Comparison of ENCODE assay signal across 13 mouse cellular contexts in genomic region chr17:50525821-50526220, GRCm38 (mm10). TPM values are rescaled to one million over a fixed set of nuclear protein-coding genes. Genes with fewer than 3 reads are reported as not detected.
A peak's percentile ranks its signal among the peaks of the same experiment; 100 is the strongest.
DNase-seq lines count a peak whose midpoint lies in the region; ATAC-seq and TF ChIP-seq lines count a peak whose summit lies in the region.
"Had no signal": no experiment of that assay in that cellular context is flagged by ENCODE, and none has a peak within 500 bp of the region (broad histone marks: within the 10 kb centered on the region; RNA-seq: fewer than 3 reads in every experiment).

No protein-coding gene starts in this region.

- 34% methylated on average over 2 of the region's 2 CpGs for WGBS in hindbrain, postnatal 0 days
- WGBS in hindbrain, embryonic 13.5 days: 48% methylated on average over 2 of the region's 2 CpGs
- WGBS in forebrain, embryonic 16.5 days: 17% methylated on average over 2 of the region's 2 CpGs

- H3K4me1 ChIP-seq in hindbrain, postnatal 0 days (ENCODE audit: insufficient read depth, low read length): no peaks in the 10 kb centered on the region
- no peaks in the 10 kb centered on the region for H3K4me1 ChIP-seq in hindbrain, embryonic 13.5 days (replicated peaks)
- H3K4me1 ChIP-seq in forebrain, embryonic 16.5 days (replicated peaks; ENCODE audit: control insufficient read depth, insufficient read depth, low read length): no peaks in the 10 kb centered on the region

- H3K9ac ChIP-seq in hindbrain, postnatal 0 days (replicated peaks; ENCODE audit: low read length): no peak overlapping the region
- no peak overlapping the region for H3K9ac ChIP-seq in hindbrain, embryonic 13.5 days
- no peak overlapping the region for H3K9ac ChIP-seq in forebrain, embryonic 16.5 days (replicated peaks; ENCODE audit: low read depth, low read length)

- H3K27me3 ChIP-seq in hindbrain, postnatal 0 days (ENCODE audit: insufficient read depth, low read length): no peaks in the 10 kb centered on the region
- no peaks in the 10 kb centered on the region for H3K27me3 ChIP-seq in hindbrain, embryonic 13.5 days
- no peaks in the 10 kb centered on the region for H3K27me3 ChIP-seq in forebrain, embryonic 16.5 days (replicated peaks; ENCODE audit: control insufficient read depth, insufficient read depth, low read length)

- no peak for TF ChIP-seq CTCF in hindbrain, postnatal 0 days (IDR thresholded peaks at IDR 0.05; ENCODE audit: low read depth)

- H3K9me3 ChIP-seq in hindbrain, postnatal 0 days (ENCODE audit: low read length): no peaks in the 10 kb centered on the region
- no peaks in the 10 kb centered on the region for H3K9me3 ChIP-seq in hindbrain, embryonic 13.5 days
- H3K9me3 ChIP-seq in forebrain, embryonic 16.5 days (ENCODE audit: control insufficient read depth, low read length): no peaks in the 10 kb centered on the region

- no peak overlapping the region for H3K27ac ChIP-seq in hindbrain, postnatal 0 days
- no peak overlapping the region for H3K27ac ChIP-seq in hindbrain, embryonic 13.5 days
- H3K27ac ChIP-seq in forebrain, embryonic 16.5 days (ENCODE audit: low read length): no peak overlapping the region; the same call in 1 of the 2 replicates

- no peak overlapping the region for H3K4me3 ChIP-seq in hindbrain, postnatal 0 days (ENCODE audit: low read length)
- H3K4me3 ChIP-seq in hindbrain, embryonic 13.5 days: no peak overlapping the region
- H3K4me3 ChIP-seq in forebrain, embryonic 16.5 days (replicated peaks; ENCODE audit: low read length): no peak overlapping the region

- H3K4me2 ChIP-seq in hindbrain, postnatal 0 days (ENCODE audit: low read depth, low read length): no peak overlapping the region
- H3K4me2 ChIP-seq in hindbrain, embryonic 13.5 days: no peak overlapping the region
- no peak overlapping the region for H3K4me2 ChIP-seq in forebrain, embryonic 16.5 days (ENCODE audit: low read length)

- H3K36me3 ChIP-seq in hindbrain, postnatal 0 days (ENCODE audit: insufficient read depth, low read length): no peaks in the 10 kb centered on the region
- no peaks in the 10 kb centered on the region for H3K36me3 ChIP-seq in hindbrain, embryonic 13.5 days
- H3K36me3 ChIP-seq in forebrain, embryonic 16.5 days (ENCODE audit: control insufficient read depth, insufficient read depth): no peaks in the 10 kb centered on the region

- DNase-seq in frontal cortex, postnatal 14 days (ENCODE audit: low spot score in 2 of 2): no peak
- peak; percentile 32 for DNase-seq in hindbrain, postnatal 0 days (ENCODE audit: low spot score)
- DNase-seq in 416B (ENCODE audit: low read depth) (peak; percentile 39), liver (no peak)
- DNase-seq in lung, postnatal 36 days: no peak
- DNase-seq: cerebellum, adult 11-12 months; gastrocnemius, postnatal 10 days; lung, adult 2 months; right cerebral cortex, postnatal 4 days; thymus, postnatal 36 days had no signal

- ATAC-seq in frontal cortex, adult (ENCODE audit: low TSS enrichment): peak; percentile 53; the same call in 1 of the 2 replicates
- ATAC-seq in hindbrain, postnatal 0 days: no peak
- ATAC-seq in hindbrain, embryonic 13.5 days (ENCODE audit: low FRiP score): no peak
- 0 out of 2 replicates have a peak, but pooled peaks have one; percentile 23 for ATAC-seq in forebrain, embryonic 16.5 days

RNA-seq across cellular contexts. Expression of gene Plcl2, which starts 16.6 kb away (rescaled TPM):
- 41.2 and 45.1 TPM in 2 replicates for total RNA-seq in hindbrain, postnatal 0 days (2014; rRNA removed)
- polyA plus RNA-seq in hindbrain, postnatal 0 days (2015; fragmentation: Nextera tagmentation; extraction: Ambion mirVana): 7.9 and 8.3 TPM in 2 replicates
- 7.6 and 8.4 TPM in 2 replicates for polyA plus RNA-seq in hindbrain, embryonic 13.5 days (2015; fragmentation: Nextera tagmentation; extraction: Ambion mirVana)
- 9.7 and 11.2 TPM in 2 replicates for polyA plus RNA-seq in forebrain, embryonic 16.5 days (2015; fragmentation: Nextera tagmentation; extraction: Ambion mirVana)

Comparison
In these comparisons a context has a peak if more than half of its experiments do, and no peak if none do; other contexts are left out.
1. ATAC-seq: peak in frontal cortex, adult (single experiment) and forebrain, embryonic 16.5 days (single experiment); none in hindbrain, postnatal 0 days (single experiment) and hindbrain, embryonic 13.5 days (single experiment).
2. DNase-seq: peak in hindbrain, postnatal 0 days (single experiment) and 416B (single experiment); none in frontal cortex, postnatal 14 days (0 of 2), lung, postnatal 36 days (single experiment) and liver (single experiment).